19 mouse cellular contexts compared by ENCODE assay signal in the genomic region with DNA sequence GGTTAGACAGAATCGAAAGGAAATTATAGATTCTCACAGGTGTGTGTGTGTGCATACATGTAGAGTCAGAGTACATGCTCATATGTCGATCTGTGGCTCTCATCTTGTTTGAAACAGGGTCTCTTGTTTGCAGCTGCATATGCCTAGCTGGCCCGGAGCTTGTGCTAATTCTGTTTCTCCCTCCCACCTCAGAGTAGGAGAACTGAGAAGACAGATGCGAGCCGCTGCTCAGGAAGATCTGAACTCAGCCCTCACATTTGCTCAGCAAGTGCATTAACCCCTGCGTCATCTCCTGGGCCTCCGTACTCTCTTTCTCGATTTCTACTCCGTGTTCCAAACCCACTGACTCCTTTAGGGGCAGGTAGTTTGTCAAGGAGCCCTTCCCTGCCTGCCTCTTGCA. TPM values are rescaled to one million over a fixed set of nuclear protein-coding genes. Genes with fewer than 3 reads are reported as not detected.
A peak's percentile ranks its signal among the peaks of the same experiment; 100 is the strongest.
DNase-seq lines count a peak whose midpoint lies in the region; ATAC-seq lines count a peak whose summit lies in the region.
"Had no signal": no experiment of that assay in that cellular context is flagged by ENCODE, and none has a peak within 500 bp of the region (broad histone marks: within the 10 kb centered on the region; RNA-seq: fewer than 3 reads in every experiment).

No protein-coding gene starts in this region.

- peaks cover 11% of the 10 kb centered on the region for H3K4me1 ChIP-seq in limb, embryonic 15.5 days
- no peaks in the 10 kb centered on the region for H3K4me1 ChIP-seq in midbrain, embryonic 16.5 days (ENCODE audit: control insufficient read depth, insufficient read depth, low read length)
- H3K4me1 ChIP-seq: forebrain, embryonic 10.5 days; forebrain, embryonic 13.5 days; hindbrain, embryonic 15.5 days had no signal

- H3K27me3 ChIP-seq in limb, embryonic 15.5 days = no peaks in the 10 kb centered on the region
- H3K27me3 ChIP-seq in midbrain, embryonic 16.5 days (ENCODE audit: control insufficient read depth, insufficient read depth, low read depth, low read length) = no peaks in the 10 kb centered on the region
- H3K27me3 ChIP-seq: forebrain, embryonic 13.5 days; hindbrain, embryonic 12.5 days; hindbrain, embryonic 15.5 days had no signal

- 0 out of 2 replicates have a peak overlapping the region, but pooled peaks have one; percentile 34 for H3K27ac ChIP-seq in limb, embryonic 15.5 days
- no peak overlapping the region for H3K27ac ChIP-seq in midbrain, embryonic 16.5 days (ENCODE audit: low read length)
- H3K27ac ChIP-seq: forebrain, embryonic 10.5 days; forebrain, embryonic 13.5 days; heart, adult 2 months; hindbrain, embryonic 12.5 days; hindbrain, embryonic 15.5 days had no signal

- 81% methylated on average over 9 of the region's 9 CpGs for WGBS in limb, embryonic 15.5 days
- WGBS in midbrain, embryonic 16.5 days = 93% methylated on average over 9 of the region's 9 CpGs

- H3K9me3 ChIP-seq in limb, embryonic 15.5 days = no peaks in the 10 kb centered on the region
- no peaks in the 10 kb centered on the region for H3K9me3 ChIP-seq in midbrain, embryonic 16.5 days (replicated peaks; ENCODE audit: control insufficient read depth, low read length, poor library complexity, severe bottlenecking)
- H3K9me3 ChIP-seq: forebrain, embryonic 10.5 days; forebrain, embryonic 13.5 days; hindbrain, embryonic 12.5 days; hindbrain, embryonic 15.5 days had no signal

- no peak overlapping the region for H3K9ac ChIP-seq in limb, embryonic 15.5 days
- H3K9ac ChIP-seq in midbrain, embryonic 16.5 days (ENCODE audit: low read depth, low read length) = no peak overlapping the region
- H3K9ac ChIP-seq: forebrain, embryonic 13.5 days; hindbrain, embryonic 12.5 days; hindbrain, embryonic 15.5 days had no signal

- no peak overlapping the region for H3K4me2 ChIP-seq in limb, embryonic 15.5 days
- H3K4me2 ChIP-seq in midbrain, embryonic 16.5 days (ENCODE audit: low read length) = no peak overlapping the region
- H3K4me2 ChIP-seq: forebrain, embryonic 13.5 days; hindbrain, embryonic 12.5 days; hindbrain, embryonic 15.5 days had no signal

- H3K4me3 ChIP-seq in limb, embryonic 15.5 days = no peak overlapping the region
- H3K4me3 ChIP-seq in midbrain, embryonic 16.5 days (ENCODE audit: low read depth, low read length) = no peak overlapping the region
- H3K4me3 ChIP-seq: forebrain, embryonic 10.5 days; forebrain, embryonic 13.5 days; heart, adult 2 months; hindbrain, embryonic 12.5 days; hindbrain, embryonic 15.5 days had no signal

- H3K36me3 ChIP-seq in limb, embryonic 15.5 days = no peaks in the 10 kb centered on the region
- H3K36me3 ChIP-seq in midbrain, embryonic 16.5 days (ENCODE audit: control insufficient read depth, insufficient read depth, low read length) = no peaks in the 10 kb centered on the region
- H3K36me3 ChIP-seq: forebrain, embryonic 10.5 days; hindbrain, embryonic 12.5 days; hindbrain, embryonic 15.5 days had no signal

- DNase-seq in frontal cortex, postnatal 14 days (ENCODE audit: low spot score in 2 of 2) = no peak
- peak; percentile 44 for DNase-seq in right cerebral cortex, adult 18-20 months
- DNase-seq in right cerebral cortex, postnatal 4 days = no peak
- DNase-seq: adrenal gland, adult 8-10 months; adrenal gland, postnatal 25 days; cerebellum, adult 18-20 months; cerebellum, adult 9-10 months; cerebellum, postnatal 14 days; gastrocnemius, postnatal 25 days; heart, adult 2 months had no signal

- peak; percentile 61; the same call in 1 of the 2 replicates for ATAC-seq in frontal cortex, adult (ENCODE audit: low TSS enrichment)
- no peak for ATAC-seq in limb, embryonic 15.5 days (ENCODE audit: insufficient number of reproducible peaks, low FRiP score, low TSS enrichment, low read depth)
- no peak for ATAC-seq in midbrain, embryonic 16.5 days
- ATAC-seq: activated CD4-positive, CD25-positive, alpha-beta regulatory T cell, adult 4 months; forebrain, embryonic 13.5 days; forebrain, embryonic 16.5 days had no signal

RNA-seq across cellular contexts. Expression of a gene that starts 25.0 kb away (rescaled TPM):
- 7.4 and 7.8 TPM in 2 replicates for polyA plus RNA-seq in limb, embryonic 15.5 days (2015; fragmentation: Nextera tagmentation; extraction: Ambion mirVana)
- 2.3 and 4.1 TPM in 2 replicates for polyA plus RNA-seq in midbrain, embryonic 16.5 days (2015; fragmentation: Nextera tagmentation; extraction: Ambion mirVana)
- polyA plus RNA-seq: activated CD4-positive, CD25-positive, alpha-beta regulatory T cell, adult 4 months had no signal
